Mouse (Mus musculus) gastrocnemius, postnatal 36 days (tissue): ENCODE measurements at regions not wholly inside any gene's neighbourhood (a gene's known extent, or its start where the extent isn't known, plus 50 kb on each side); places are given as distances from the start of the nearest gene placed in this dataset.

Experiments used
- DNase-seq, 2 experiments: peaks; one replicate each; pipeline ENCODE4 v3.0.0; 2022
- intact Hi-C: fragments of 180-260 bp; cut with DNase I; formaldehyde crosslinking; loops from one replicate; pipeline ENCODE4 v1.15.1; 2025

DNA sequence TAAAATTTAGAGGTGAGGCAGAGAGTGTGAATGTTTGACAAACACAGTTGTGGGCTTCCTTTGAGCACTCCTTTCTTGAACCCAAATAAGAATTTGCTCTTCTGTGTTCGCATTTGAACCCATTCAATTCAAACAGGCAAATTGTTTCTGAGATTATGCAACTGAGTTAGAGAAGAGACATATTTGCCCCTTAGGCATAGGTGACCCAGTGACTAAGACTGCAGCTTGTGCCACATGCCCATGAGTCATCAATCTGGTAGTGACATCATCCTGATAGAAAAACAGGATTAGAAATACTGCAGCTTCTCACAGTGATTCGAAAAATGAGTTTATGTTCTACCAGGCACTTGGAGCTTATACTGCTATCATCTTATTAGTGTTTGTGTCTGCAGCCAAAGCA, 67.2 kb downstream of the Zfp622 start:
- DNase-seq = no peak
- intact Hi-C loops = loop anchor here (10.0 kb wide), 1 partner anchor 1657 kb away; no protein-coding TSS in a partner anchor

DNA sequence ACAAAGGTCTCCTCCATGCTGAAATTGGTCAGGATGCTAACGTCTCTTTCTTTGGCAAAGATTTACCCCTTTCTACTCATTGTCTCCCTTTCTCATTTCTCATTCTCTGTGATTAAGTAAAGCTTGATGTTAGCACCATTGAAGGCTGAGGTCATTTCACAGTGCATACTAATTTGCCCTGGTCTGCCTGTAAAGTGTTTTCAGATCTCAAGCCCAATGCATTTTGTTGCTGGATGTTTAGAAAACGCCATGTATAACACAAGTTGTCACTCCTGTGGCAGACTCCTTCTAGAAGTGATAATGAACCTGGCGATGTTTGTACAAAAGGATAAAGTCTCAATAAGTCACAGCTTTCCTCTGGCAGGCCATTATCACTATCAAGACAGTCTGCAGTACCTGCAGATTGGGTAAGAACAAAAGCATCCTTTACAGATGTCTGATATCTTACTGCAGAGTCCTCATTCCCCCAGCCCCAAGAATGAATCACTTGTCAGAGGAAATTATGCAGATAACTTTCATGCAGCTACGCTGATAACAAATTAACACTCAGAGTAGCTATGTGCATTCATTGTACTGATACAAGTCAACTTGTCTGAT, 68.7 kb downstream of the Zfp622 start:
- DNase-seq = no peak
- intact Hi-C loops = loop anchor here (10.0 kb wide), 1 partner anchor 1658 kb away; no protein-coding TSS in a partner anchor

DNA sequence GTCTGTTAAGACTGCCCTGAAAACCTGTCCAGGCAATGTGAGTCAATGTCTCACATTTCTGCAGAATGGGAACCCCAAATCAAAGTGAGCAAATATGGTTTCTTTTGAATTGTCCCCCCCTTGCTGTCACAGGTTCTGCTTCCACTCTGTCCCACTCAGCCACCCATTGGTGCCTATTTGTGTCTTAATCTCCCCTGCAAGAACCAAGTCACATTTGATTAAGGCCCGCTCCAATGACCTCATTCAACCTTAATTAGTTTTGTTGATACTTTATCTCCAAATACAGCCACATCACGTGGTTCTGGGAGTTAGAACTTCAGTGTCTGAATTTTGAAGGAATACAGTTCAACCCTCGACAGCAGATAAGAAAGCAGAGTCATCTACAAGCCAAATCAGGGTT, 73.9 kb downstream of the Zfp622 start:
- no peak for DNase-seq
- intact Hi-C loops = loop anchor here (10.0 kb wide), 1 partner anchor 1663 kb away; no protein-coding TSS in a partner anchor

DNA sequence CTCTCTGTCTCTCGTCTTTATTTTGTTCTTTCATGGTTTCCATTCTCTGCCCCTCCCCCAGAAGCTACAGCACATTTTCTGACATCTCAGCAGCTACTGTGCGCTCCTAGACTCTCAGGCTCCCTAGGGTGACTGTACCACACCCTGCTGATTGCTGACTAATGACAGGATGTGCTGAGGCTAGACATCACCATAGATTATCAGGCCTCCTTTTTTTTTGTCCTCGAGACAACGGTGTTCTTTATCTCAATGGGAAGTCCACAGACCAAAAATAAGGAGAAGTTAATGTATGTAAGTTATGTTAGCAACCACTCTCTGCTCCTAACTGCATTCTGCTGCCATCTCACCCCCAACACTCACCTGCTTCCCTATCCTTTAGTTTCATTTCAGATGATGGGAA, 116.0 kb downstream of the Zfp622 start:
- intact Hi-C loops = no loop called here
- no peak for DNase-seq

DNA sequence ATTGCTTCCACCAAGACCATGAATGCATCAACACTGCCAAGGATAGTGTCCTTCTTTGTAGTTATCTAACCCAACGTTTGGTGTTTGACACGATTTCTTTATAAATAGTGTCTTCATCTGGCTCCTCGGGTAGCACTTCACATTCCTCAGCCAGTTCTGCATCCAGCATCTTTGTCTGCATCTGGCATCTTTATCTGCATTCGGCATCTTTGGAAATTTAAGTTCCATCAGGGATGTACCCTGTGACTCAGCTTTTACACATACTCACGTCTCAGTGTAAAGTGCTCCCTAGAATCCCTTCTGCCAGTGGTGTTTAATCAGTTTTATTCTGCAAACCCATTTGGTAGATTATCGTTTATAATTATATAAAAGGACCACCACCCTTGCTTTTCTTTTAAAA, 123.8 kb downstream of the Zfp622 start:
- intact Hi-C loops = no loop called here

DNA sequence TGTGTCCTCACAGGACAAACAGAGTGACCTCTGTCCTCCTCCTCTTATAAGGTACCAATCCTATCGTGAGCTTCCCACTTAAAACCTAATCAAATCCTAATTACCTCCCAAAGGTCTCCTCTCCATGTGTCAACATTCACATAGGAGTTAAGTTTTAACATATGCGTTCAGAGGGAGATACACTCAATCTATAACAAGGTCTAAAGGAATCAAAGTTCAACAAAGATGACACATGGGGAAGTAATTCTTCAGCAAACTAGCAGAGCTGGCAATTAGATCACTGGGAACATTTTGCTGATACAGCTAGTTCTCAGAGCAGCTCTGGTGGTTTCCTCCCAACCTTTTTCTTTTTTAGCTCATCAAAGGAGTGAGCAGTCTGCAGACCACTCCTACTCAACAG, 160.0 kb downstream of the Zfp622 start:
- intact Hi-C loops = no loop called here
- DNase-seq = no peak

More for the DNA sequence above, 123.8 kb downstream of the Zfp622 start:
- no peak for DNase-seq

DNA sequence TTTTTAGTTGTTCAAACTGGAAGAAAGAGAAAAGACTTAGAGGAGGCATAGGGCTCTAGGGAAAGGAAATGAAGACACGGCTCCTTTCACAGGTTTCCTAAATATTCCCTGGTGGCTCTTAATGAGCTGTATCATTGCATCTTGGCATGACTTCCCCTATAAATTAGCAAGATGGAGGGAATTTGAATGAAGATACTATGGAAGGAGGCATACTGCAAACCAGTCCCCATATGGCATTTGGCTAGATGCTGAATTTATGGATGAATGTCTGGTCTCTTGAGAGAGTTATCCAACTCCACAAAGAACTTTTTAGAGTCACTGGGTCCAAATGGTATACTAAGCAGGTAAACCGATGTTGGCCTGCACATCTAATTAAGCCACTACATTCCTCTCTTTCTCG, 150.3 kb upstream of the March11 start:
- no peak for DNase-seq

DNA sequence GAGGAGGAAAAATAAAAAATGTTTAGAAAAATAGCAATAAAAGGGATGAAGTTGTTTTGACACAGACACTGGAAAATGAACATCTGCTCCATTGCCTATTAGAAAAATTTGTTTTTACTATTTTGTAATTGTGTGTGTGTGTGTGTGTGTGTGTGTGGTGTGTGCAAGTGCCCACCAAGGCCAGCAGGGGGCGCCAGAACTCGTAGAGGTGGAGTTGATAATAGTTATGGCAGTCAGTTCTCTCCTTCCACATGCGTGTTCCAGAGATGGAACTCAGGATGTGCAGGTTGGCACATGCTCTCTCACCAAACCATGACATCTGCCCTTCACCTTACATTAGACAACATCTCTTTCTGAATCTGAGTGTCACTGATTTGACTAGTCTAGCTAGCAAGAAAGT, 123.9 kb upstream of the March11 start:
- intact Hi-C loops = no loop called here
- no peak for DNase-seq

More for the DNA sequence above, 150.3 kb upstream of the March11 start:
- intact Hi-C loops = no loop called here

DNA sequence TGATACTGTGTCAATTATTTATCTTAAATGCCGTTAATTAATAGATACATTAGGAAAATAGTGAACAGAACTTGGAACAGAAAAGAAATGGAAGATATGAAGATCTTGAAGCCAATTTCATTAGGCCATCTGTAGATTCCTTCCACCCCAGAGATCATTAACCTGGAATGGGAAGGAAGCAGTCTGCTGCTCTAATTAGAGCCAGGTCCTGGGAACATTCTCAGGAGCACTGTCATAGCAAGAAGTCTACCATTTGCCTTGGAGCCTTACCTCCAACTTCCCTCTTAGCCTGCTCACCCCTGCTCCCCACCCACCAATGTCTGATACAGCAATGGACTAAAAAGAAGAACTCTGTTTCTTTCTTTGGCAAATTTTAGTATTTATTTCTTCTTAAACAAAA, 113.3 kb upstream of the March11 start:
- intact Hi-C loops = no loop called here
- DNase-seq = no peak

DNA sequence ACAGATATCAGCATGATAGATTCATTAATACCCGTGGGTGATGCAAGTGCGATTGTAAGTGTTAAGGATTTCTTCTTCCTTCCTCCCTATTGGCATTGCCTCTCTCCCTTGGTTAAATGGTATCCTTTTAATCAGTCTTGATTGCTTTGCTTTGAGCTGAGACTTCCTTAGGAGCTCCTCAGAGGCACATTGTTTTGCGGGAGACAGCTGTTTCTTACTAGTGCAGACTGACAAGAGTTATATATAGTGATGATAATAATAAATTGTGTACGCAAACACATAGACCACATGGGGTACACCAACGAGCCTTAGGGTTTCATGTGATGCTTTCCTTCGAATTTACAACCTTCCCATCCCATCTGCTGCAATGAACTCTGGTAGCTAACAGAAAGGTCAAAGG, 102.0 kb upstream of the March11 start:
- no peak for DNase-seq
- intact Hi-C loops = no loop called here

DNA sequence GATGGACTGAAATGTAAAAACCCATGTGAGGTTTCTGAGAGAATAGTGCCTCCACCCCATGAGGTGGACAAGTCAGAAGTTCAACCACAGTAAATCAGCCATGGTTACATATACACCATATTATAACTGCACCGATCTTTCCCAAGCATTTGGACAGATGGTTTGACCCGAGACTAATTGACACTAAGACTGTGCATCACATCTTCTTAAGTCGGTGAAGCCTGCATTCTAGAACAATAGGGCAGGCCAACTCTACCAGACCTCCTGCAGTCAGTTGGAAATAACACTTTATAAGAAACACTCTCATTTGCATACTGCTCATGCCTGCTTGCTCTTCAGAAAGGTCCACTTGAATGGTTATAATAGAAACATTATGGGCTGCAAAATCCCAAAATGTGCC, 88.0 kb upstream of the March11 start:
- intact Hi-C loops = no loop called here

DNA sequence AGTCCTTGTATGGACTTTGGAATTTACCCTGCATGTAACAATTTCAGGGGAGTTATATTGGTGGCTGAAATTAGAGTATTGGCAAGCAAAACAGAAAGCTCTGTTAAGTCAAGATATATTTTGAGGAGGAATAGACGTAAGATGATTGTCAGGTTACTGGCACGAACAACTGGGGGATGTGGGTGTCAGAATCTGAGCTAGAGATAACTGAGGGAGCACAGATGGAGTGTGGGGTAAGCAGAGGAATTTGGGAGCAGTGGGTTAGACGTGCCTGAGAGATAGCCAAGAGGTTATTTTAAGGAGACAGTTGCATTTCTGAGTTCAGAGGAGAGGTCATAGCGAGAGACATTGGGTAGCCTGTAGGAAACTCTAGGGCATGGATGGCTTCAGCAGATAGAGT, 80.2 kb upstream of the March11 start:
- intact Hi-C loops = no loop called here
- no peak for DNase-seq

More for the DNA sequence above, 88.0 kb upstream of the March11 start:
- DNase-seq = no peak
